Mouse (Mus musculus) heart, embryonic 11.5 days (tissue): Measurements from ENCODE around the gene Ube2f. TPM values are rescaled to one million over a fixed set of nuclear protein-coding genes. Genes with fewer than 3 reads are reported as not detected.
A peak's percentile ranks its signal among the peaks of the same experiment; 100 is the strongest.

Experiments used
- ATAC-seq: fragments of 200-750 bp; cut with Nextera tagmentation; replicated peaks from 2 replicates; pipeline ENCODE4 v1.8.0; 2017; ENCODE audit warnings: moderate library complexity; ENCODE audit not compliant: insufficient number of reproducible peaks, low FRiP score, low TSS enrichment
- H3K27ac ChIP-seq: fragments of 300-500 bp; sonication (generic); 2 replicates; pipeline ENCODE4 v1.5.1; 2014; ENCODE audit warnings: mild to moderate bottlenecking, low read depth, low read length
- H3K27me3 ChIP-seq: fragments of 300-500 bp; sonication (generic); 2 replicates; pipeline ENCODE4 v1.6.1; 2014; ENCODE audit warnings: mild to moderate bottlenecking, low read length, mixed read lengths; ENCODE audit not compliant: control insufficient read depth, insufficient read depth
- H3K36me3 ChIP-seq: fragments of 300-500 bp; sonication (generic); 2 replicates; pipeline ENCODE4 v1.6.1; 2014; ENCODE audit warnings: mild to moderate bottlenecking, low read length, moderate library complexity, mixed read lengths; ENCODE audit not compliant: control insufficient read depth, insufficient read depth
- H3K4me1 ChIP-seq: fragments of 300-500 bp; sonication (generic); 2 replicates; pipeline ENCODE4 v1.6.1; 2014; ENCODE audit warnings: low read length; ENCODE audit not compliant: control insufficient read depth, insufficient read depth
- H3K4me2 ChIP-seq: fragments of 300-500 bp; sonication (generic); 2 replicates; pipeline ENCODE4 v1.6.1; 2014; ENCODE audit warnings: mild to moderate bottlenecking, moderate library complexity
- H3K4me3 ChIP-seq: fragments of 300-500 bp; sonication (generic); 2 replicates; pipeline ENCODE4 v1.5.1; 2014; ENCODE audit warnings: low read depth, low read length
- H3K9ac ChIP-seq: fragments of 300-500 bp; sonication (generic); 2 replicates; pipeline ENCODE4 v1.6.1; 2014; ENCODE audit warnings: mild to moderate bottlenecking, low read depth, low read length, moderate library complexity
- H3K9me3 ChIP-seq: fragments of 300-500 bp; sonication (generic); replicated peaks from 2 replicates; pipeline ENCODE4 v1.6.1; 2016; ENCODE audit warnings: low read length; ENCODE audit not compliant: control insufficient read depth
- WGBS: fragments of 180-500 bp; shearing (Covaris S2); extraction: QIAGEN DNeasy Blood & Tissue Kit; methylation state at CpG from one replicate; pipeline ENCODE4 v1.1.7; 2014; ENCODE audit not compliant: insufficient replicate concordance; 5-methylcytosine and 5-hydroxymethylcytosine counted together
- polyA plus RNA-seq: library from polyadenylated mRNA; unstranded; fragments of >200 nt; fragmentation: Nextera tagmentation; extraction: Ambion mirVana; gene quantifications from 2 replicates; pipeline ENCODE4 v1.2.1, GENCODE M21; 2014

Gene Ube2f
- polyA plus RNA-seq: 71.6 and 75.7 TPM in 2 replicates

DNA sequence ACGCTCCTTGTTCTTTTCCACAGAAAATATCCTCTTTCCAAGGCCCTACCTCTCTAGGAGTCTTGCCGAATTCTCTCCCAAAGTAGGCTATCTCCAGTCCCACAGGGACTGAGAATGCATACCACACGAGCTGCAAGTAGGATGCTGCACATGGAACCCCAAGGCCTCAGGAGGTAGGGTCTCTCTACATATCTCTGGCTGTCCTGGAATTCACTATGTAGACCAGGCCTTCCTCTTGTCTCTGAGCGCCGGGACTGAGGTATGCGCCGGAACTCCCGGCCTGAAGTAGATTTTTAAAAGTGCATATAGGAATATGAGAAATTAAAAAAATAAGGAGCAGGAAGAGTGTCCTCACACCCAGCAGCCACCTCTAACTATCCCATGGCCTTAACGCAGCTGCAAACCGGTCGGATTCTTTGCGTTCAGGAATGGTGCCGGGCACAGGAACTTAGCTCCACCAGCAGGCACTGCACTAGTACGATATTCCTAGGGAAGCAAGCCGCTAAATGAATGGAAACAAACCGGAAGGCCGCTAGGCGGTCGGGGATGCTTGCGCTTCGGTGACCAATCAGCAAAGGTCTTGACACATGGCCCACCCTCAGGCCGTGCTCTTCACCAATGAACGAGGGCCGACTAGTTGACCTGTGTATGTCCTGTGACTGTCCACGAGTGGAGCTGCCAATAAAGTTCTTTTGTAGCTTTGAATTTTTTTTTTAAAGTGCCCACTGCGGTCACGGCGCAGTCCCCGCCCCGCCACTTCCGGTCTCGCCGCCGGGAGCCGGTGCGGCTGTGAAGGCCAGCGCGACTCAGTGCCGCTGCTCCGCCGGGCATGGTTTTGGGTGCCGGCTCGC, at the start of gene Ube2f:
Gene Ube2f, plus strand, starts transcription at position 741 of the 851 bp plus-strand sequence.
- H3K9ac ChIP-seq: peak within 1 kb of the TSS; percentile 93
- H3K27me3 ChIP-seq: no peaks in the 10 kb centered on the region
- peak within 1 kb of the TSS; percentile 87 for H3K4me2 ChIP-seq
- H3K9me3 ChIP-seq: no peaks in the 10 kb centered on the region
- ATAC-seq: peak; percentile 99
- no peaks in the 10 kb centered on the region for H3K36me3 ChIP-seq
- peak within 1 kb of the TSS; percentile 88 for H3K27ac ChIP-seq
- H3K4me1 ChIP-seq: peaks cover 25% of the 10 kb centered on the region
- peak within 1 kb of the TSS; percentile 93 for H3K4me3 ChIP-seq
- under 1% methylated on average over 43 of the region's 43 CpGs for WGBS

DNA sequence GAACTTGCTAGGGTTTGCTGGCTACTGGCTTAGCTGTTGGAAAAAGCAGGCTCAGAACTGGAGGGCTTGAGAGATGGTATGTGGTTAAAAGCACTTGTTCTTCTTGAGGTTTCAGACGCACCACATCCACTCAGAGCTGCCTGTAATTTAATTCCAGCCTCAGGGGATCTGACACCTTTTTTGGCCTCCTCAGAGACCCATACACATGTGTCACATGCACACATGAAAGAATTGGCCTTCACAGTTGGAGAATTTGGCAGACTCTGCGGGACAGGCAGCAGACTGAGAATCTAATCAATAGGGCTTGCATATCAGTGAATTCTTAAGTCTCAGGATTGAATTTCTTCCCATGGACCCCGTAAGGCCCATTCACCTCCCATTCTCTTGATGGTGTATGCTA, 49.0 kb upstream of the Ube2f start:
- Histone ChIP-seq H3K9me3 (no peaks in the 10 kb centered on the region), H3K36me3 (no peaks in the 10 kb centered on the region), H3K4me1 (no peaks in the 10 kb centered on the region; the same call in 1 of the 2 replicates), H3K9ac (no peak overlapping the region), H3K4me3 (no peak overlapping the region), H3K27ac (no peak overlapping the region), H3K4me2 (no peak overlapping the region), H3K27me3 (no peaks in the 10 kb centered on the region)
- ATAC-seq: no peak
- WGBS: 52% methylated on average over 3 of the region's 3 CpGs

DNA sequence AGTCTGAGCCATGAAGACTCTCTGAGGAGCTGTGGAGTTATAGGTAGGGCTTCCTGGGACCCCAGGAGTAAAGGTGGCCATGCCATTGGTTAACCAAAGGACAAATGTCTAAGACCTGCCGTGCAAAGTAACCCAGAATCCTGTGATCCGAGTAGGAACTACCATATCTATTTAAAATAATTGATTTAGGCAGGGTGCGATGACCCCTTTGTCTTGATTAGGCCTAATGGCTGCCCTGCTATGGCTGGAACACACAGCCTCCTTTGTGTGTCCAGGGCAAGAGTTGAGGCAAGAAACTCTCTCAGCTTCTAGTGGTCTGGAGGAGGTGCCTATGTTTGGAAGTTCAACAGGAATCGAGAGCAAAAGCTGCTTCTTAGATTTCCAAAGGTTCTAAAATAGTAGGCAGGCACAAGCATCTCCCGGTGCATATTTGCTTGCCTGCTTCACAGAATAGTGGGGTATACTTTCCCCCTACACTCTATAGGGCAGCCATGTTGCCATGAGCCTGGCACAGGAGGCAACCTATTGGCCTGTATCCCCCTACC, 45.8 kb upstream of the Ube2f start:
- 78% methylated on average over 5 of the region's 5 CpGs for WGBS
- H3K27me3 ChIP-seq: no peaks in the 10 kb centered on the region
- no peaks in the 10 kb centered on the region for H3K9me3 ChIP-seq
- no peak for ATAC-seq
- H3K4me3 ChIP-seq: no peak overlapping the region
- no peak overlapping the region for H3K27ac ChIP-seq
- no peaks in the 10 kb centered on the region for H3K36me3 ChIP-seq
- H3K9ac ChIP-seq: no peak overlapping the region
- no peak overlapping the region for H3K4me2 ChIP-seq
- H3K4me1 ChIP-seq: no peaks in the 10 kb centered on the region

DNA sequence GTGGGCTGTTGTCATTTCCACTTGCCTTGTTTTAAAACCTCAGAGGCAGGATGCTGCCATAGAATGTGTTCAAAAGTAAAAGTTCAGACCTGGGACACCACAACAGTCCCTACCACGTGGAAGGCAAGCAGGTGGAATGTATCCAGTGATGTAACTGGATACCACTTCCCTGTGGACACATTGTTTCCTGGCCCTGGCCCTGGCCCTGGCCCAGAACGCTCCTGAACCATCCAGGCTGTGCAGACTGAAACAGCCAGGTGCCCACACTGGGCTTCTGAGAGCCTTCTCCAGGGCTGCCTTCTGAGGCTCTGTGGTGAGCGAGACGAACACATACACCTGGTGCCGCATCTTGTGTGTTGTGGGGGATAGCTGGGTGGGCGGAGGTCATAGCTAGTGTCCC, 44.5 kb upstream of the Ube2f start:
- Histone ChIP-seq H3K27me3 (no peaks in the 10 kb centered on the region), H3K4me3 (no peak overlapping the region), H3K27ac (no peak overlapping the region), H3K4me2 (no peak overlapping the region), H3K4me1 (peaks cover 10% of the 10 kb centered on the region), H3K9me3 (no peaks in the 10 kb centered on the region), H3K36me3 (no peaks in the 10 kb centered on the region), H3K9ac (no peak overlapping the region)
- ATAC-seq: no peak
- 77% methylated on average over 6 of the region's 6 CpGs for WGBS

DNA sequence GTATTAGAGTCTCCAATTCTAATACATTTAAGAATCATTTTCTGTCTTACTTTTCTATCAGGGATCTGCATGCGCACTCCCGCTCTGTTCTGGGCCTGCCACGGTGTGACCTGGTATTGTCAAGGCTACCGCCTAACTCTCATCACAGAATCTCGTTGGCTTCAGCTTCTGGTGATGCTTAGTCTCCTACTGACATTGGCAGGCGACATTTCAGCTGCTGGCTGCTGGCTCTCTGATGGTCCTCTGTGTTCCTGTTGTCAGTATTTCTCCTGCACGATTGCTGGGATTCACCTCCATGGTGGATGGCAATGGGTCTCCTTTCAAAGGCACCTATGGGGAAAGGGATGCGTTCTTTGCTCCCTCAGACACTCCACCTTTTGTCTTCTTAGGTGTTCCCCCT, 43.8 kb upstream of the Ube2f start:
- 75% methylated on average over 8 of the region's 8 CpGs for WGBS

DNA sequence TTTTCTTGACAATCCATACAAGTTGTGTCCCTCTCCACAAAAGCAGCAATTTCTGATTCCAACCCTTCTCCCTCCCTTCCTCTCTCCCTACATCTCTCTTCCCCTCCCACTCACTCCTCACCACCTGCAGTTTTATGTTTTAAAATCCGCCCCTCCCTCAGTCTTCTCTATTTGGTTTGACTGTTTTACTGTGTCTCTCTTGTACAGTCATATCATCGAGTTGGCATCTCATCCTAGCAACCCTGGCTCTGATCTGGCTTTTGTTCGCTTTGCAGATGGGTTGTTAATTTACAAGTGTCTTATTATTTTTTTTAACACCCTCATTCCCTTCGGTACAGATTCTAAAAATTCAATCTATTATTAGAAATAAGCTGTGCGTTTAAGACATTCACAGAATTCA, 43.2 kb upstream of the Ube2f start:
- Histone ChIP-seq H3K27ac (no peak overlapping the region), H3K27me3 (no peaks in the 10 kb centered on the region), H3K4me2 (no peak overlapping the region), H3K9me3 (no peaks in the 10 kb centered on the region), H3K36me3 (no peaks in the 10 kb centered on the region), H3K9ac (no peak overlapping the region), H3K4me3 (no peak overlapping the region), H3K4me1 (peaks cover 20% of the 10 kb centered on the region)
- WGBS: 71% methylated on average over 5 of the region's 5 CpGs
- ATAC-seq: no peak

More for the DNA sequence above, 43.8 kb upstream of the Ube2f start:
- Histone ChIP-seq H3K27me3 (no peaks in the 10 kb centered on the region), H3K36me3 (no peaks in the 10 kb centered on the region), H3K9me3 (no peaks in the 10 kb centered on the region), H3K4me1 (peaks cover 15% of the 10 kb centered on the region), H3K4me2 (no peak overlapping the region), H3K9ac (no peak overlapping the region), H3K4me3 (no peak overlapping the region), H3K27ac (no peak overlapping the region)
- ATAC-seq: no peak

DNA sequence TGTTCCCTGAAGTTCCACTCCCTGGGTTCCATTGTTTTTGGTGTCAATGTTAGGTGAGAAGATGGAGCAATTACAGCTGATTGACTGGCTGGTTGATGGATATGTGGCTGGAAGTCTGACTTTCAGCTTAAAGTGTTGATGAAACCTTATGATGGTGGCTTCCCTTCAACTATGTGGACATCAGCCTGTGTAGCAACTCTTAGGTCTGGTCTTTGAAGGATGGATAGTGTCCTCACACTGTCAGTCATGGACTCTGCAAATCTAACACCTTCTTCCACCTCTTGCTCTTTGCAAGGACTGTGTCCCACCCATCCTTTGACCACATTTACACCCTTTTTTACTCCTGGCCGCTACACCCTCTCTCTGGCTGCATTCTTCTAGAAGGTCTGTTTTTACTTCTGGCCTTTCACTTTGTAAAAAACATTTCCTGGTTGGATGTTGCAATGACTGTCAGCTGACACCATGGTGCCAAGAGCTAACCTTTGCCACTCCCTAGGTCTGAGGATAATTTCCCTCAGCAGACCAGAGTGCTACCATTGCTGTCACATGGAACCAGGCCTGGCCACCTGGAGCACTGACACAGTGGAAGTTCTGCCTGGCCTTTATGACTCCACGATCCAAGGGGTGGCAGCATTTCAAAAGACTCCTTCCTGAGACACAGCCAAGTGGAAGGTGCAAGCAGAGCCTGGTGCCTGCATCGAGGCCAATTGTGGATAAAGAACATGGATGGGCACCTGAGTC, 42.6 kb upstream of the Ube2f start:
- H3K4me1 ChIP-seq: peaks cover 24% of the 10 kb centered on the region
- H3K27ac ChIP-seq: no peak overlapping the region
- no peaks in the 10 kb centered on the region for H3K27me3 ChIP-seq
- ATAC-seq: no peak
- no peaks in the 10 kb centered on the region for H3K9me3 ChIP-seq
- H3K4me2 ChIP-seq: no peak overlapping the region
- WGBS: 81% methylated on average over 3 of the region's 3 CpGs
- H3K9ac ChIP-seq: no peak overlapping the region
- H3K4me3 ChIP-seq: no peak overlapping the region
- H3K36me3 ChIP-seq: no peaks in the 10 kb centered on the region

DNA sequence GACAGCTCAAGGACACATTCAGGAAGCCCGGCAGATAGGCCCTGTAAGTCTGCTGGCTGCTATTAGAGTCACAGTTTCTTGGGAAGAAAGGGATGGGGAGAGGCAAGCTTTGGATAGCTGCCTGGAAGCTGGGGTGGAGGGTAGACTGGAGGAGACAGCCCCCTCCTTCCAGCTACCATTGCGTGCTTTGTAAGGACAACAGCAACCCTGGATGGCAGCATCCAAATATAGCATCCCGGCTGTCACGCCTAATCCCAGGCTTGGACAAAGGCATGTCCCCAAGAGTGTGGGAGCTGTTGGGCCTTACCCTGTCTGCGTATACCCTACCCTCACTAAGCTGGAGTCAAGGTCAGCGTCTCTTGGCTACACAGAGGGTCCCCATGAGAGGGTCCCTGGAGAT, 40.8 kb upstream of the Ube2f start:
- no peak overlapping the region for H3K4me2 ChIP-seq
- H3K27ac ChIP-seq: peak overlapping the region; percentile 82
- H3K9me3 ChIP-seq: no peaks in the 10 kb centered on the region
- no peaks in the 10 kb centered on the region for H3K27me3 ChIP-seq
- WGBS: 55% methylated on average over 6 of the region's 6 CpGs
- no peak overlapping the region for H3K4me3 ChIP-seq
- no peaks in the 10 kb centered on the region for H3K36me3 ChIP-seq
- peaks cover 29% of the 10 kb centered on the region for H3K4me1 ChIP-seq
- 0 out of 2 replicates have a peak, but pooled peaks have one; percentile 11 for ATAC-seq
- H3K9ac ChIP-seq: 0 out of 2 replicates have a peak overlapping the region, but pooled peaks have one; percentile 35
